Mouse (Mus musculus) testis, adult 10 weeks (tissue): ENCODE results near the gene Kdelc1. TPM values are rescaled to one million over a fixed set of nuclear protein-coding genes. Genes with fewer than 3 reads are reported as not detected.

Experiments
- polyA plus RNA-seq: library from polyadenylated mRNA; stranded (reverse); fragments of 350-450 nt; fragmentation: Illumina TruSeq; extraction: RNeasy Lipid Tissue Mini Kit (QIAGEN cat#74804); gene quantifications from one replicate; pipeline ENCODE4 v1.2.3, GENCODE M21; 2014; ENCODE audit warnings: low read depth, low replicate concordance

The Kdelc1 gene
- polyA plus RNA-seq: 6.2 TPM

GRCm38 (mm10) chr1:44118239-44119054 is at the start of gene Kdelc1, which contains the start of gene Bivm:
Gene Kdelc1, minus strand, starts transcription at chr1:44118808.
Gene Bivm, plus strand, starts transcription at chr1:44118957.

GRCm38 (mm10) chr1:44147563-44148381 is 29.2 kb upstream of the Kdelc1 start, which contains the start of gene Ercc5:
Gene Ercc5, plus strand, starts transcription at chr1:44147744.

GRCm38 (mm10) chr1:44102259-44102717 is 16.3 kb downstream of the Kdelc1 start, which contains the start of gene Tex30:
Gene Tex30, minus strand, starts transcription at chr1:44102441.

GRCm38 (mm10) chr1:44061836-44062235 is 56.8 kb downstream of the Kdelc1 start, which contains the start of gene Gm8251:
Gene Gm8251, minus strand, starts transcription at chr1:44061936.

Other genes starting within 250 kb of the Kdelc1 start
- 319 TPM for gene Tpp2, start 185.2 kb downstream of the Kdelc1 start, polyA plus RNA-seq
- not detected for gene Mettl21c, start 98.8 kb downstream of the Kdelc1 start, polyA plus RNA-seq
- gene Gm8251, start 56.9 kb downstream of the Kdelc1 start, polyA plus RNA-seq: 86.4 TPM
- gene Tex30, start 16.4 kb downstream of the Kdelc1 start, polyA plus RNA-seq: 564 TPM
- gene Bivm, start 149 bp upstream of the Kdelc1 start, polyA plus RNA-seq: 7.6 TPM
- gene Ercc5, start 28.9 kb upstream of the Kdelc1 start, polyA plus RNA-seq: 14.1 TPM
- gene Mettl21e, start 100.2 kb upstream of the Kdelc1 start, polyA plus RNA-seq: not detected